Mouse (Mus musculus) urinary bladder, postnatal 36 days (tissue): ENCODE data around the gene Cntnap2.

Experiments
- DNase-seq, 2 experiments: peaks; one replicate each; pipeline ENCODE4 v3.0.0; 2022; ENCODE audit warnings: low spot score in 2 of 2, mixed read lengths in 1 of 2

The Cntnap2 gene

DNA sequence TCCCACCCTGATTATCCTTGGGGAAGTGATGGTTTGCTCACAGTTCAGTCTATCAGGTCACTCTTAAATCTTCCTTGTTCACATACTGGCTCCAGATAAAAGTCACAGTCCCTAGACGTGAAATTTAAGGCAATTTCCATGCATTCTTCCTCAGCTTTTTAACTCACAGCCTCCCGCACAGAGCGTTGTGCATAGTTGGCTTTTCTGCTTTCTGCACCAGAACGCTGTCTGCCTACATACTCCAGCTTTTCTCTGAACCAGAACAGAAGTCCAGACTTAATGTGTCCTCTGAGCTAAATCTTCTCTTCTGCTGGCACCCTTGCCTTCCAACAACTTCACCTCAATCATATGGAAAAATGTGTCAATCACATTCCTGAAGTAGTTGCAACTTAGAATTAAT, 1616.5 kb downstream of the Cntnap2 start:
- DNase-seq, result no peak

DNA sequence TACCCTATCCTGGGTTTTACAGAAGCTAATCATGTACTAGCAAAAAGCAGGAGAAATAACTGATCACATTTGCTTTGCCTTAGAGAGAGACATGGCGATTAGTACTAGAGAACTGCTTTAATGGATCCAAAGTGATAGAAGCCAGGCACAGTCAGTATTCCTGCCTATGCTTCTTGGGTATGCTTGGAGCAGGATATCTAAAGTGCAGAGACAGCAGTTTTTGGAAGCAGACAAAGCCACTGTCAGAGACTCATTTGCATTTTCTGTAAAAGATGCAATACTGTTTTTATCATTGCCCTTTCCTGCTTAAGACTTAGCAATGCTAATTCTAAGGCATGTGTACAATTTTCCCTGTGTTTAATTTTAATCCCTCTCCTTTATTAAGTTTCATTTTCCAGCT, 1637.0 kb downstream of the Cntnap2 start:
- no peak for DNase-seq

GRCm38 (mm10) chr6:46699343-46699742, 1640.2 kb downstream of the Cntnap2 start:
- no peak for DNase-seq

GRCm38 (mm10) chr6:46704293-46705170, 1645.4 kb downstream of the Cntnap2 start:
- no peak for DNase-seq

DNA sequence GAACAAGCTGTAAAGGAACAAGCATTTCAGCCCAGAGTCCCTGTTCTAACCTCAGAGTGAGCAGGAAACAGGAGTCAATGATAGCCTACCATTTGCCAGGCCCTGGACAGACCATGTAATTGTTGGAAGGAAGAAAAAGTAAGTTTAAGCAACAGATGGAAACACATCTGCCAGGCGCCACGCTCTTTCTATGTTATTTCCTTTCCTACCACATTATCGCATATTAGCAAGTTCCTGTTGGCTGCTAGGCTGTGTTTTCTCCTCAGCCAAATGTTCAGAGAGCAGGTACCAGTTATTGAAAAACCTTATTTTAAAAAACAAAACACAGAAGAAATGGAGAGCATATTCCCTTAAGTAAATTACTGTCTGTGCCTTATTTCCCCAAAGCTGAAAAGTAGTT, 1646.8 kb downstream of the Cntnap2 start:
- DNase-seq, result no peak

DNA sequence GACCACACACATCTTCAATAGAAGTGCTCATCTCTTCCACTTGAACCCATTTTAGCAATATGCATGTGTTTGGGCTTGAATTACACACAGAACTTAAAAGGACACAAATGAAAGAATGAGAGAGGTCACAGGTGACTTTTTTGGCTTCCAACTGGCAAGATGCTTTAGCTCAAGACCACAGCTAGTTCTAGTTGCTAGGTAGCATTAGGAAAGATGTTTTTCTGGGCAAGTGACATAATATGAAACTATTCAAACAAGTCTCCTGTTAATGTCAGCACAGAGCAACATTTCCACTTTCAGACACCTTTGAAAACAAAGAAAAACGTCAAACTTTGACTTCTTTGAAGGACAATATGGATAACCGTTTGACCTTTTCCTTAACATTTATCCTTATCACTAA, 1657.4 kb downstream of the Cntnap2 start:
- DNase-seq, result no peak

DNA sequence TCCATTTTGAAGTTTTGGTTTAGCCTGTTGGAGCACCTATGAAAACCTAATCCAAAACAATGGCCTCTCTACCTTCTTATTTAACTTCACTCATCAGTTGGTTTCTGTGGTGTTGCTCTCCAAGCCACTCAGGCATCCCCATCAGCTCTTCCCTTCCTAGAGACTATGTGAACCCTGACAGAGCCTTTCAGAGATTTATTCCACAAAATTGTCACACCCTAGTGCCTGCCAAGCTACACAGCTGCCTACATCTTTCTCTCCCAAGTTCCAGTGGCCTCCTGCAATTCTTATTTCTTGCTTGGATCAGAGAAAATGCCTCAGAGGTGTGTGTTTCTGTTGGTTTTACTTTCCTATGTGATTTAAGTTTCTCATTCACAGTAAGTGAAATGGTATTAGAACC, 1674.6 kb downstream of the Cntnap2 start:
- DNase-seq, result no peak

- DNase-seq, result no peak
These were observed 1689.3 kb downstream of the Cntnap2 start for GRCm38 (mm10) chr6:46748448-46748847.

DNA sequence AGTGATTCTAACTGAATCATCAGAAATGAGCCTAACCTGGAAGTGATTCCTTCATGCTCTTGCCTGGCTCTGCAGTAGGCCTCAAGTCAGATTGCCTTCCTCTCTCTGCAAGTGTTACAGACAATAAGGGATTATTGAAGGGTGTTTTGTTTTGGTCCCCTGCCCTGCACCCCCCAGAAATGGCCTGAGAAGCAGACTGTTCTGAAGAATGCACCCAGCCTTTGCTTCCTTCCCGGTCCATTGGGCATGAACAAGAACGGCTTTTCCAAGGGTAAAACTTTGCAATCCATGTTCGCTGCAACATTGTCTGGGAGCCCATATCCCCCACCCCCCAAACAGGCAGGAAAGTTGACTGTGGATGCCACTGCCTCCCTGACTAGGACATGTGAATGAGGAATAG, 1704.3 kb downstream of the Cntnap2 start:
- DNase-seq, result no peak

DNA sequence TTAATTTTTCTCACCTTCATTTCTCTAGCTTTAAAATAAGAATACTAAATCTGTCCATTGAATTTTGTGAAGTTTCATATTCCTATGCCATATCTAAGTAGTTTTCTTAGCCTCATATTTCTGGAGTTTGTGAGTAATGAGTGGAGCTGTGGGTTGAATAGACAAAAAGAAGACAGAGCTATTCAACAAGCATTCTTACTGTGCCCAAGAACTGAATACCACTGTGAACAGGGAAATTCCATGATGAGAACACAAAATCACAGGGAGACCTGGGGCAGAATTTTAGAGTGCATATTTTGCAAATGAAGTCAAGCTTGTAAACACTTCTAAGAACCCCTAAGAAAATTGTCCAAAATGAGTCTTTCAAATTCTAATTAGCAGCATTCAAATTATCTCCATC, 1715.4 kb downstream of the Cntnap2 start:
- DNase-seq, result no peak

GRCm38 (mm10) chr6:46802264-46803110, 1743.3 kb downstream of the Cntnap2 start:
- DNase-seq, result no peak

DNA sequence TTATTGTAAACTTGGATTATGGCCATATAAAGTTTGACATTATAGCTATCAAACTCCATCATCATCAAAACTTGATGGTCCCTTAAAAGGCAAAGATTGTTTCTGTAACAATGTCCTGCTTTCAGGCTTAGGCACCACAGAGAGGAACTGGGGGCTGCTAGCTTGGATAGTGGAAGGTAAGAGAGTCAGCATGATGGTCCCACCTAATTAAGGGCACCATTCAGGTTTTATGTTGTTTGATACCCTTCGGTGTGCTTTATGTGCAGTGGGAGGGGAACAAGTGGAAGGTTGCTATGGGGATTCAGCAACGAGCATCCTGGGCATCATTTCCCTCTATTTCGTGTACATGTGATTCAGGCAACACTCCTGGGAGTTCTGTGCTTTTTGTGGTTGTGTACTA, 1797.5 kb downstream of the Cntnap2 start:
- DNase-seq, result no peak

GRCm38 (mm10) chr6:46861076-46861475, 1801.9 kb downstream of the Cntnap2 start:
- peak; percentile 1 to 3 for DNase-seq

DNA sequence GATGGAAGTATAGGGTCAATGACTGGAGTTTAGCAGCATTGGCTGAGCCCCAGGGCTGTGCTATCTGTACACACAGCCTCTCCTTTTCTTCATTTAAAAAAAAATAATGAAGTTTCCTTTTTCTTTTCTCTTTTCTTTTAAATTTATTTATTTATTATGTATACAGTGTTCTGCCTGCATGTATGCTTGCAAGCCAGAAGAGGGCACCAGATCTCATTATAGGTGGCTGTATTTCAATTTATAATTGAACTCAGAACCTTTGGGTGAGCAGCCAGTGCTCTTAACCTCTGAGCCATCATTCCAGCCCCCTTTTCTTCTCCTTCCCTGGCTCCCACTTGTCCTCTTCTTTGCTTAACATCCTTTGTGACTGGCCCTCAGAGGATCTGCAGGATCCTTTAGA, 1807.2 kb downstream of the Cntnap2 start:
- DNase-seq, result no peak

DNA sequence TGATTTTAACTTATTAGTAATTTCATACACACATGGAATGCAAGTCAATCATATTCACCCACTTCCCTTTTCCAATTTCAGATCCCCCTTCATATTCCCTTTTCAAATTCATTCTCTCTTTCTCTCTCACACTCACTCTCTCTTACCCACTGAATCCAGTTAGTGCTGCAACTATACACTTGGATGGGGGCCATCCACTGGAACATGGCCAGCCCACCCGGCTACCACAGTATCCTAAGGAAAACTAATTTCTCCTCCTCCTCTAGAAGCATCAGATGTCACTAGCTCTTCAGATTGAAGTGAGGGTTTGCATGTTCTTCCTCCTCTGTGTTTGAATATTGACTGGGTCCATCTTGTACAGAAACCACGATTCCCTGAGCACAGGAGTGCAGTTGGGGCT, 1827.1 kb downstream of the Cntnap2 start:
- no peak for DNase-seq

DNA sequence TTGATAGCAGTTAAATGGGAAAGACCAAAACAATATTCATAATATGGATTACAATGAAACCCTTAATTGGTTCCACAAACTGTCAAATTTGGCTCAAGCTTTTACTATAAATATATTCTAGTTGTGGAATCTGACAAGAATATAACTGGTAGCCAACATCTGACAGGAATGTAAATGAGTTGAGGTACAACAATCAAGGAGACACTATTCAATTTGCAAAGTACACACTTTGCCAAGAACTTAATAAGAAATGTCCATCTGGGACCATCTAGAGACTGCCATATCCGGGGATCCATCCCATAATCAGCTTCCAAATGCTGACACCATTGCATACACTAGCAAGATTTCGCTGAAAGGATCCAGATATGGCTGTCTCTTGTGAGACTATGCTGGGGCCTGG, 1850.0 kb downstream of the Cntnap2 start:
- DNase-seq, result no peak

DNA sequence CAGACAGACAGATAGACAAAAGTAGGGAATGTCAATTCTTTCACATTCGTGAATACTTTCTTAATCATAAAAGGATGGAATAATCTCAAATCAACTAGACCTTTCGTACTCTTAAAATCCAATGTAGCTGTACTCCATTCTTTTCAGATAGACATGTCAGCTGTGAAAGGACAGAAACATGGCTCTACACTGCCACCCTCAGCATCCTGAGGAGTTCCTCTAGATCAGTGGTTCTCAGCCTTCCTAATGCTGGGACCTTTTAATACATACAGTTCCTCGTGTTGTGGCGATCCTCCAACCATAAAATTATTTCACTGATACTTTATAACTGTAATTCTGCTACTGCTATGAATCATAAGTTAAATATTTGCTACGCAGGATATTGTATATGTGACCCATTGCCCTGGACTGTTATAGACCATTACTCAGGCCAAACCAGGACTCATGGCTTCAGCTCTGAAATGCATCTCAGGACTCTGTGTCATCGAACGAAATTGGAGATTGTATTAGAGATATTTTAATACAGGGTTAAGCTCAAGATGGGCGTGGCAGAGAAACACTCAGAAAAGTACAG, 1859.6 kb downstream of the Cntnap2 start:
- DNase-seq, result no peak

GRCm38 (mm10) chr6:46919973-46920372, 1860.8 kb downstream of the Cntnap2 start:
- DNase-seq, result no peak

DNA sequence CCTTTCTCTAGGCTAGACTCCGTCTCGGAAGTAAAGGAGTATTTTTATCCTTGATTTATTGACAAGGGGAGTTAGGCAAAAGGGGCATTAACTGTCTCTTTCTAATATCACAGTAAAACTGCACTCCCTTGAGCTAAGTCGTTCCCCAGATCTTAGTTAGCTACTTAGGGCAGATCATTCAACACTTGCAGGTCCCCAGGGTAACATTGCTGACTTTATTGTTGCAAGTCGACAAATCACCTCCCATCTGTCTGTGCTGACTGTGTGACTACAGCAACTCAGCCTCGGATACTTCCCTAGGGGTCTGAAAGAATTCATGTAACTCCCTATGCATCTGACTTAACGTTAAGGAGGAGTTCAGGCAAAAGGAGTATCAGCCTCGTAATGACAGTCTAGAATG, 1865.6 kb downstream of the Cntnap2 start:
- DNase-seq, result no peak

DNA sequence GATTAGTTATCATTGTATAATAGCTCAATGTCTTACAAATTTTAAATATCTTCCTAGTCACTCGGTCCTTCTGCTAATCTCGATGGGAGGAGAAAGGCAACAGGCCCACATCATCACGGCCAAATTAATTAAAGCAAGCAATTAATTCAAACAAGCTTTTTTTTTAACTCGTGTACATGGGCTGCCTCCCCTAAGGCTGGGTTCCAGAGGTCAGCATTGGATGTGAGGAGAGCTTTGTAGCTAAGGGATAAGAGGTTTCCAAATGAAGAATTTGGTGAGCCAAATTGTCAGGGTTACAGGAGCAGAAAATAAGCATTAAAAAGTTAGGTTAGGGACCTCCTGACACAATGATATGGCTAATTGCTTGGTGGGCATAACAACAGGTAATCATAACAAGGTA, 1886.5 kb downstream of the Cntnap2 start:
- no peak for DNase-seq

DNA sequence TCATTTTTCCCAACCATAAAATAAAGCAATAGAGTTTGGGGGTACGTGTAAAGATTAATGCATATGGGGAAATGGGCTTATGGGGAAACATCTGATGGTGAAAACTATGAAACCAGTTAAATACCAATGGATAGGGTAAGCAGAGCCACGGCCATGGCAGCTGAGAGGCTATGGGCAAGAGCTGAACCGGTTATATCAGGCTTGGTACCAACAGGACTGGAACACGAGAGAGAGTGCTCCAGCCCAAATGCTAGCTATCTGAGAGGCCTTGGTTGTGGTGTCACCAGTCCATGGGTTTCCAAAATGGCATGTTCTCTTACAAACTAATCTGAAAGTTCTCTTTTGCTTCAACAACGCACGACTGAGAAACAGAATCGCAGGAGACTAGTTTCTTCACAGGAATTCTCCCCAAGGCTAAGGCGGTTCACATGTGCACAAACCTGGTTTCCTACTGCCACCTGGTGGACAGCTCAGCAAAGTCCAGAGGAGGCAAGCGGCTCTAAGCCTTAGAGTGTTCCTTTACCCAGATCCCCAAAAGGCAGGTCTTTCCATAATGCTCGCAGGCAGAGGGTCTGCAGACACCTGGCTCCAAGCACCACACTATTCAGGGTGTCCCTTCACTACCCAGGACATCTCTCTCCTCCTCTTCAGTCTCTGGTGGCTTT, 1902.0 kb downstream of the Cntnap2 start:
- peak; percentile 18 to 46 for DNase-seq

- DNase-seq, result no peak
These were observed 1904.1 kb downstream of the Cntnap2 start for GRCm38 (mm10) chr6:46963261-46963660.
